Mouse (Mus musculus): ENCODE data around the gene Chpf2. TPM values are rescaled to one million over a fixed set of nuclear protein-coding genes. Genes with fewer than 3 reads are reported as not detected.

The Chpf2 gene
- polyA plus RNA-seq, 1 experiment from 2014 or later, result 28.3 TPM

DNA sequence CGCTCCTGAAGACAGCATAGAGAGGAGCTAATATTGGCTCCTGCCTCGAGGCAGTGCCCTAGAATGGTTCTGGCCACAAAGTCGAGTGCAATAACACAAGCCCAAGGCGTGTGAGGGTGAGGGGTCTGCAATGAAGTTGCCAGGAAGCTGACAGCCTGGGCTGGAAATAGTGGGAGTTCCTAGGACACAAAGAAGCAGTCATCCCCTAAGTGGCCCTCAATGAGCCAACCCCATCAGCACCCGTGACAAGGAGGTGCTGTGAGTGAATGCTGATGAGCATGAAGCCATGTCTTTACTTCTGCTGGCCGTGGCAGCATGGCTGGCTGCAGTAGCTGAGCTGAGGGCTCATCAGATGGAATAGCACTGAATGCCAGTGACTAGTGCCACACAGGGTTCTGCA, 28.6 kb downstream of the Chpf2 start:
- Histone ChIP-seq H3K4me2 (replicated peaks; ENCODE audit: low read depth, low read length) (no peak overlapping the region), H3K9me3 (ENCODE audit: low read length) (no peaks in the 10 kb centered on the region), H3K4me1 (ENCODE audit: insufficient read depth, low read length) (peaks cover 11% of the 10 kb centered on the region), H3K4me3 (ENCODE audit: low read length) (no peak overlapping the region), H3K27me3 (ENCODE audit: insufficient read depth, low read length) (no peaks in the 10 kb centered on the region), H3K27ac (ENCODE audit: low read length) (no peak overlapping the region), H3K36me3 (ENCODE audit: insufficient read depth, low read length) (no peaks in the 10 kb centered on the region), H3K9ac (replicated peaks; ENCODE audit: low read length) (no peak overlapping the region)
- 63% methylated on average over 6 of the region's 6 CpGs for WGBS
- no peak for ATAC-seq (ENCODE audit: low FRiP score, low TSS enrichment)

- Histone ChIP-seq H3K9ac (replicated peaks; ENCODE audit: low read length) (no peak overlapping the region), H3K27me3 (ENCODE audit: insufficient read depth, low read length) (peaks cover 10% of the 10 kb centered on the region), H3K4me1 (ENCODE audit: insufficient read depth, low read length) (peaks cover 16% of the 10 kb centered on the region), H3K4me3 (ENCODE audit: low read length) (no peak overlapping the region), H3K36me3 (ENCODE audit: insufficient read depth, low read length) (no peaks in the 10 kb centered on the region), H3K27ac (ENCODE audit: low read length) (no peak overlapping the region), H3K4me2 (replicated peaks; ENCODE audit: low read depth, low read length) (no peak overlapping the region), H3K9me3 (ENCODE audit: low read length) (no peaks in the 10 kb centered on the region)
- no peak for ATAC-seq (ENCODE audit: low FRiP score, low TSS enrichment)
- WGBS, result 82% methylated on average over 3 of the region's 3 CpGs
These were observed 32.4 kb downstream of the Chpf2 start for GRCm38 (mm10) chr5:24618921-24619320.

GRCm38 (mm10) chr5:24620116-24620515, 33.6 kb downstream of the Chpf2 start:
- Histone ChIP-seq H3K27me3 (ENCODE audit: insufficient read depth, low read length) (peaks cover 10% of the 10 kb centered on the region), H3K4me3 (ENCODE audit: low read length) (no peak overlapping the region), H3K36me3 (ENCODE audit: insufficient read depth, low read length) (no peaks in the 10 kb centered on the region), H3K9ac (replicated peaks; ENCODE audit: low read length) (no peak overlapping the region), H3K4me1 (ENCODE audit: insufficient read depth, low read length) (peaks cover 25% of the 10 kb centered on the region), H3K4me2 (replicated peaks; ENCODE audit: low read depth, low read length) (no peak overlapping the region), H3K9me3 (ENCODE audit: low read length) (no peaks in the 10 kb centered on the region), H3K27ac (ENCODE audit: low read length) (no peak overlapping the region)
- WGBS, result 49% methylated on average over 8 of the region's 8 CpGs
- no peak for ATAC-seq (ENCODE audit: low FRiP score, low TSS enrichment)

DNA sequence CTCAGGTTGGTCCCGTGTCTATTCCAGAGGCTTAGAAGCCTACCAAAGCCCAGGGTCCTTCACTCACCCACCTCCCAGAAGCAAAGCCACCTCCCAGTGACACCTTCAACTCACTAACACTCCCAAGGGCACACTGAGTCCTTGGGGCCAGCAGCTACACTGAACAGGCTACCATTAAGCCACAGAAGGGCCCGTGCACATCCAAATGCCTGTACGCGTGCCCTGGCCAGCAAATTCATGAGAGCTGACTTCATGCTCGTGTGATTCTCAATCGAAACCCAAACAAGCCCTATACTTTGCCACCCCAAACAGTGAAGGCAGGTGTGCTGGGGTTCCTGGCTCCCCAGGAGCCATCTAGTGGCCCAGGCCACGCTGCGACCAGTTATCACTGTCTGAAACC, 34.1 kb downstream of the Chpf2 start:
- Histone ChIP-seq H3K9ac (replicated peaks; ENCODE audit: low read length) (no peak overlapping the region), H3K4me1 (ENCODE audit: insufficient read depth, low read length) (peaks cover 25% of the 10 kb centered on the region), H3K9me3 (ENCODE audit: low read length) (no peaks in the 10 kb centered on the region), H3K27me3 (ENCODE audit: insufficient read depth, low read length) (peaks cover 10% of the 10 kb centered on the region), H3K4me3 (ENCODE audit: low read length) (no peak overlapping the region), H3K36me3 (ENCODE audit: insufficient read depth, low read length) (no peaks in the 10 kb centered on the region), H3K27ac (ENCODE audit: low read length) (no peak overlapping the region), H3K4me2 (replicated peaks; ENCODE audit: low read depth, low read length) (no peak overlapping the region)
- ATAC-seq (ENCODE audit: low FRiP score, low TSS enrichment), result no peak
- 73% methylated on average over 8 of the region's 8 CpGs for WGBS

- no peak for ATAC-seq (ENCODE audit: low FRiP score, low TSS enrichment)
- WGBS, result 79% methylated on average over 7 of the region's 7 CpGs
- peaks cover 10% of the 10 kb centered on the region for H3K27me3 ChIP-seq (ENCODE audit: insufficient read depth, low read length)
- H3K4me2 ChIP-seq (replicated peaks; ENCODE audit: low read depth, low read length), result no peak overlapping the region
- no peak overlapping the region for H3K27ac ChIP-seq (ENCODE audit: low read length)
- peaks cover 25% of the 10 kb centered on the region for H3K4me1 ChIP-seq (ENCODE audit: insufficient read depth, low read length)
- H3K36me3 ChIP-seq (ENCODE audit: insufficient read depth, low read length), result no peaks in the 10 kb centered on the region
- no peak overlapping the region for H3K9ac ChIP-seq (replicated peaks; ENCODE audit: low read length)
- no peak overlapping the region for H3K4me3 ChIP-seq (ENCODE audit: low read length)
- H3K9me3 ChIP-seq (ENCODE audit: low read length), result no peaks in the 10 kb centered on the region
These were observed 36.0 kb downstream of the Chpf2 start for GRCm38 (mm10) chr5:24622386-24623040.

GRCm38 (mm10) chr5:24623041-24623985, 36.8 kb downstream of the Chpf2 start:
- H3K27ac ChIP-seq (ENCODE audit: low read length), result no peak overlapping the region
- H3K4me3 ChIP-seq (ENCODE audit: low read length), result peak overlapping the region; percentile 58
- WGBS, result 46% methylated on average over 8 of the region's 8 CpGs
- no peaks in the 10 kb centered on the region for H3K36me3 ChIP-seq (ENCODE audit: insufficient read depth, low read length)
- H3K9me3 ChIP-seq (ENCODE audit: low read length), result no peaks in the 10 kb centered on the region
- peak overlapping the region; percentile 87 for H3K4me2 ChIP-seq (replicated peaks; ENCODE audit: low read depth, low read length)
- peaks cover 10% of the 10 kb centered on the region for H3K27me3 ChIP-seq (ENCODE audit: insufficient read depth, low read length)
- peaks cover 25% of the 10 kb centered on the region for H3K4me1 ChIP-seq (ENCODE audit: insufficient read depth, low read length)
- no peak for ATAC-seq (ENCODE audit: low FRiP score, low TSS enrichment)
- H3K9ac ChIP-seq (replicated peaks; ENCODE audit: low read length), result peak overlapping the region; percentile 74; the same call in 1 of the 2 replicates

DNA sequence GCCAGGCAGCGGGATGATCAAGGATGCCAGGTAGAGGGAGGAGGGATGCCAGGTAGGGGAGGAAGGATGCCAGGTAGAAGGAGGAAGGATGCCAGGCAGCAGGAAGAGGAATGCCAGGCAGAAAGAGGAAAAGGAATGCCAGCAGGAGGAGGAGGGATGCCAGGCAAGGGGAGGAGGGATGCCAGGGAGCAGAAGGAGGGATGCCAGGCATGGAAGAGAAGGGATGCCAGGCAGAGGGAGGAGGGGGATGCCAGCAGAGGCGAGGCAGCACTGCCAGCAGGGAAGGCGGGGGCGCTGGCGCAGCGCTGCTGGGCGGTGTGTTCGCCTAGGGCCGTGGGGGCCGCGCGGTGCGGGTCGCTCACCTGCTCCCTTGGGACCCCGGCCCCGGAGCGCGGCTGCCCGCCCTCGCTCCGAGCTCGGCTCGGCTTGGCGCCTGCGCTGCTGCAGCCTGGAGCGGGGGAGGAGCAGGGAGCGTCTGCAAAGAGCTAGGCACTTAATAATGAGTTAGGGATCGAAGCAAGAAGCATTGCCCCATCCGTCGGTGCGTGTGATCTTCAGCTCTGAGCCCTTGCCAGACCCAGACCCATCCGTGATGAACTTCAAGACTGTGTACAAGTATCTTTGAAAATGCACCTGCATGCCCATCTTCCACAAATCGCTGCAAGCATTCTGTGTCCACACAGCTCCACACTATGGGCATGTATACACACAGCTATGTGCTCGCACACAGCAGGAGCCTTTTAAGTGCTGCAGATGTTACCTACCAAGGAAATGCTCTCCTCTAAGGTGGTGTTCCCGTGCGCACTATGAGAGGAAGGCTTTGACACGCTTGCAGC, 37.7 kb downstream of the Chpf2 start, which contains the start of gene Smarcd3:
Smarcd3 (minus strand) TSS at position 426 of the 836 bp plus-strand sequence.
- 2% methylated on average over 37 of the region's 37 CpGs for WGBS
- peak within 1 kb of the TSS; percentile 87 for H3K4me2 ChIP-seq (replicated peaks; ENCODE audit: low read depth, low read length)
- no peaks in the 10 kb centered on the region for H3K9me3 ChIP-seq (ENCODE audit: low read length)
- peak within 1 kb of the TSS; percentile 74 for H3K9ac ChIP-seq (replicated peaks; ENCODE audit: low read length)
- peak within 1 kb of the TSS; percentile 58 for H3K4me3 ChIP-seq (ENCODE audit: low read length)
- H3K36me3 ChIP-seq (ENCODE audit: insufficient read depth, low read length), result no peaks in the 10 kb centered on the region
- no peak within 1 kb of the TSS for H3K27ac ChIP-seq (ENCODE audit: low read length)
- H3K4me1 ChIP-seq (ENCODE audit: insufficient read depth, low read length), result peaks cover 25% of the 10 kb centered on the region
- peak; percentile 72 for ATAC-seq (ENCODE audit: low FRiP score, low TSS enrichment)
- H3K27me3 ChIP-seq (ENCODE audit: insufficient read depth, low read length), result peaks cover 10% of the 10 kb centered on the region

DNA sequence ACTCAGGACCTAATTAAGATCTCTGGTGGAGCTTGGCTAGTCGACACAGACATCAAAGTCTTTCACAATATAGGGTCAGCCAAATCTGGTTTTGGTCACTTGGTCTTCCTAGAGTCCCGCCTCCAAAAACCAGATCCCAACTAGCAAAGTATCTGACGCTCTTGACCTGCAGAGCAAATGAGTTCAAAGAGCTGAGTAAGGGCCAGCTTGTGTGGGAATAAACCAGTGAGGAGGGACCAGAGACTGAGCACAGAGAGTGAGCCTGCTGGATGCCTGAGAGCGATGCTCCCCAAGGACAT, 38.2 kb downstream of the Chpf2 start:
- Histone ChIP-seq H3K36me3 (ENCODE audit: insufficient read depth, low read length) (no peaks in the 10 kb centered on the region), H3K9ac (replicated peaks; ENCODE audit: low read length) (peak overlapping the region; percentile 74; the same call in 1 of the 2 replicates), H3K27ac (ENCODE audit: low read length) (no peak overlapping the region), H3K9me3 (ENCODE audit: low read length) (no peaks in the 10 kb centered on the region), H3K4me2 (replicated peaks; ENCODE audit: low read depth, low read length) (peak overlapping the region; percentile 87), H3K4me3 (ENCODE audit: low read length) (peak overlapping the region; percentile 58), H3K27me3 (ENCODE audit: insufficient read depth, low read length) (peaks cover 10% of the 10 kb centered on the region), H3K4me1 (ENCODE audit: insufficient read depth, low read length) (peaks cover 25% of the 10 kb centered on the region)
- peak; percentile 13; the same call in 1 of the 2 replicates for ATAC-seq (ENCODE audit: low FRiP score, low TSS enrichment)
- 26% methylated on average over 4 of the region's 4 CpGs for WGBS

GRCm38 (mm10) chr5:24629712-24630111, 43.2 kb downstream of the Chpf2 start:
- H3K9me3 ChIP-seq (ENCODE audit: low read length), result no peaks in the 10 kb centered on the region
- no peak overlapping the region for H3K4me3 ChIP-seq (ENCODE audit: low read length)
- 60% methylated on average over 3 of the region's 3 CpGs for WGBS
- no peak for ATAC-seq (ENCODE audit: low FRiP score, low TSS enrichment)
- H3K9ac ChIP-seq (replicated peaks; ENCODE audit: low read length), result no peak overlapping the region
- H3K4me1 ChIP-seq (ENCODE audit: insufficient read depth, low read length), result peaks cover 3% of the 10 kb centered on the region
- H3K27ac ChIP-seq (ENCODE audit: low read length), result no peak overlapping the region
- no peak overlapping the region for H3K4me2 ChIP-seq (replicated peaks; ENCODE audit: low read depth, low read length)
- no peaks in the 10 kb centered on the region for H3K27me3 ChIP-seq (ENCODE audit: insufficient read depth, low read length)
- H3K36me3 ChIP-seq (ENCODE audit: insufficient read depth, low read length), result no peaks in the 10 kb centered on the region
